Mouse (Mus musculus) kidney, adult 18-20 months (tissue): ENCODE measurements around the gene Eef1akmt3.

Source experiments
- DNase-seq: peaks from one replicate; pipeline ENCODE4 v3.0.0; 2021

Eef1akmt3 gene

GRCm38 (mm10) chr10:126997340-126998113 lies 43.8 kb downstream of the Eef1akmt3 start:
- no peak for DNase-seq

GRCm38 (mm10) chr10:126993621-126994020 lies 47.7 kb downstream of the Eef1akmt3 start:
- DNase-seq, result no peak

GRCm38 (mm10) chr10:126991676-126992075 lies 49.6 kb downstream of the Eef1akmt3 start:
- DNase-seq, result no peak

- peak; percentile 88 for DNase-seq
Measured at GRCm38 (mm10) chr10:126990313-126991056, 50.8 kb downstream of the Eef1akmt3 start.

- no peak for DNase-seq
Measured at GRCm38 (mm10) chr10:126988513-126989165, 52.7 kb downstream of the Eef1akmt3 start.

- no peak for DNase-seq
Measured at GRCm38 (mm10) chr10:126987183-126988118, 53.9 kb downstream of the Eef1akmt3 start.

DNA sequence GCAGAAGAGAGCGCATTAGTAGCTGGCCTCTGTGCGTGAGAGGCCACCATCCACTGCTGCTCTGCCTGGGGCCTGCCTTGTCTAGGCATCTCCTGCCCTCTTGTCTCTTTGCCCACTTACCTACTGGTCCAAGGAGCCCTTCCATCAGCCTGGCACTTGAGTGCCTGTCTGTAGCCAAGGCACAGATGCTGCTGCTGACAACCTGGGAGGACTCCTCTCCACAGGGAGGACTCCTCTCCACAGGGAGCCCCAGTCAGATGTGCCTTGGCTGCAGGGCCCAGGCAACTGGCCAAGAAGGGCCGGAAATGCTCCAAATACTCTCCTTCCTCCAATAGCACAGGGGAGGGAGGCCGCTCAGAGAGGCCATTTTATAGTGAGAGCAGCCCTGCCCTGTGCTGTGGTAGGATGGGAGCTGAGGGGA lies 54.8 kb downstream of the Eef1akmt3 start:
- DNase-seq, result peak; percentile 86

DNA sequence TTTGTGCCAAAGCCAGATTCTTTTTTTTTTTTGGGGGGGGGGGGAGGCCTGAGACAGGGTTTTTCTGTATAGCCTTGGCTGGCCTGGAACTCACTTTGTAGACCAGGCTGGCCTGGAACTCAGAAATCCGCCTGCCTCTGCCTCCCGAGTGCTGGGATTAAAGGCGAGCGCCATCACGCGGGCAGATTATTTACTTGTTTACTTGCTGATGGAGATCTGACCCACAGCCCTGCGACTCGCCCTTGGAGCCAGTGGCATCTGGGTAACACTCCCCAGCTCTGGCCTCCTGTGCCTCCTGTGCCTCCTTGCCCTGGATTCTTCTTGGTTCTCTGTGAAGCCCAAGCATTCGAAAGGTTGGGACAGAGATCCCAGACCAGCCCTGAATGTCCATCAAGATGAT lies 55.7 kb downstream of the Eef1akmt3 start:
- no peak for DNase-seq

- DNase-seq, result no peak
Measured at GRCm38 (mm10) chr10:126985127-126985526, 56.2 kb downstream of the Eef1akmt3 start.

- peak; percentile 65 for DNase-seq
Measured at GRCm38 (mm10) chr10:126984189-126985004, 56.9 kb downstream of the Eef1akmt3 start.

GRCm38 (mm10) chr10:126983193-126983725 lies 58.1 kb downstream of the Eef1akmt3 start:
- no peak for DNase-seq

DNA sequence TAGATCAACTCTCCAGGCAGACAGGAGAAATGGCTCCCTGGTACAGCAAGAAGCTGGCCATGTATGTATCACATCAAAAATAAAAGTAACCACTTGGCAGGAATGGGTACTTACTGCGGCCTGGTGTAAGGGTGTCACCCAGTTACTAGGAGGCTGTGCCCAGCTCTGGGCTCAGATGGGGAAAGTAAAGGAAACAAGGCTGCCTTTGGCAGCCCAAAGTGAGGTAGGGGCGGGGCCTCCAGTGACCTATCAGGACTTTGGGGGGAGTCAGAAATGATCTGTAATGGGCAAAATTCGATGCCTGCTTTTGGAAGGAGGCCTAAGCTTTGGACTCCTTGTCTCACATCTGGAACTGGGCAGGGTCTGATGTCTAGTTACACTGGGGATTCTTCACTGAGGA lies 59.6 kb downstream of the Eef1akmt3 start:
- no peak for DNase-seq
